Mouse (Mus musculus) olfactory bulb, adult 2 months (tissue): Measurements from ENCODE around the gene Cd300ld4.
"Not testable (repeated sequence)": the region's sequence is repeated elsewhere in the genome, so short reads cannot be mapped to it uniquely, and the experiment has no call there.

Source experiments
- CTCF ChIP-seq: fragments of 200-500 bp; IDR thresholded peaks from 2 replicates; pipeline ENCODE4 v1.5.1; 2012; ENCODE audit warnings: low read depth, mild to moderate bottlenecking, low read length, moderate library complexity; ENCODE audit not compliant: insufficient read depth
- POLR2A ChIP-seq: fragments of 200-500 bp; IDR thresholded peaks from 2 replicates; pipeline ENCODE4 v1.6.1; 2012; ENCODE audit warnings: mild to moderate bottlenecking, low read depth, low read length, moderate library complexity; ENCODE audit not compliant: insufficient read depth

DNA sequence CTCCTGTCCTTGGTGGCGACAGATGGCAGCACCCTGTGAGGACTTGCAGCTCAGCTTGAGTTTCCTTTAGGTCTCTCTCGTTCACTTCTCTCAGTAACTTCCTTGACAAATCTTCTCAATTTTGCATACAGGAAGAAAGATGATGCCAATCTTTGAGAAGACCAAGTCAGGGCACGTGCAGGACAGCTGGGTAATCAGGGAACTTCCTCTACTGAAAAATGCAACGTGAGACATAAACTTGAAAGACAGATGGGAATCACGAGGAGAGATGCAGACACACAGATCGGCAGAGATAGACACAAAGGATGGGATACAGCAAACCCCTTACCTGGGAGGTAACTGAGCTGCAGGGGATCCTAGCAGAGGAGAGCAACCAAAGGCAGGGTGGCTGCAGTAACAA is 10.9 kb upstream of the Cd300ld4 start, which contains the start of gene Cd300ld5:
- TF ChIP-seq CTCF, POLR2A: not testable (repeated sequence)
